Mouse (Mus musculus) natural killer cell, adult 2 months (primary cell): ENCODE data around the gene Gm3238.
A peak's percentile ranks its signal among the peaks of the same experiment; 100 is the strongest.
"Not testable (repeated sequence)": the region's sequence is repeated elsewhere in the genome, so short reads cannot be mapped to it uniquely, and the experiment has no call there.

Source experiments
- DNase-seq, 2 experiments: peaks; one replicate each; pipeline ENCODE4 v3.0.0; 2022; ENCODE audit warnings: low spot score in 2 of 2

The Gm3238 gene

GRCm38 (mm10) chr10:77750686-77751085 is 20.4 kb downstream of the Gm3238 start:
- not testable (repeated sequence) for DNase-seq

GRCm38 (mm10) chr10:77741924-77742688 is 29.0 kb downstream of the Gm3238 start, which contains the start of gene Gm18596:
Gene Gm18596 (minus strand): TSS chr10:77742638.
- not testable (repeated sequence) for DNase-seq

- DNase-seq: no peak
These were observed 32.2 kb downstream of the Gm3238 start for GRCm38 (mm10) chr10:77738929-77739328.

- DNase-seq: no peak
These were observed 35.2 kb downstream of the Gm3238 start for GRCm38 (mm10) chr10:77735928-77736327.

- DNase-seq: peak in 1 of 2 experiments; percentile 6
These were observed 41.9 kb downstream of the Gm3238 start for GRCm38 (mm10) chr10:77729241-77729640.

- DNase-seq: no peak
These were observed 42.8 kb downstream of the Gm3238 start for GRCm38 (mm10) chr10:77728280-77728679.

GRCm38 (mm10) chr10:77726186-77726585 is 44.9 kb downstream of the Gm3238 start, which contains the start of gene Gm10100:
Gene Gm10100 (plus strand): TSS chr10:77726486.
- DNase-seq: no peak

- DNase-seq: no peak
These were observed 46.3 kb downstream of the Gm3238 start for GRCm38 (mm10) chr10:77724855-77725254.
